Mouse (Mus musculus): Measurements from ENCODE around the gene Med15.
A peak's percentile ranks its signal among the peaks of the same experiment; 100 is the strongest.

The Med15 gene

DNA sequence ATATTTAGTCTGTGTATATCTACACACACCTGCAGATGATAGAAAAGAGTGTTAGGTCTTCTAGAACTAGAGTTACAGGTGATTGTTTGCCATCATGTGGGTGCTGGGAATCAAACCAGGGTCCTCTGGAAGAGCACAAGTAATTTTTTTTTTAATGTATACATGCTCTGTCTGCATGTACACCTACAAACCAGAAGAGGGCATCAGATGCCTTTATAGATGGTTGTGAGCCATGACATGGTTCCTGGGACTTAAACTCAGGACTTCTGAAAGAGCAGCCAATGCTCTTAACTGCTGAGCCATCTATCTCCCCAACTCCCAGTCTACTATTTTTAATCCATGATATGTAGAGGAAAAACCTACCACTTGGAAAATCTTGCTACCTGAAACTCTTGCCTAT is 2.7 kb downstream of the Med15 start:
- no peak for DNase-seq

DNA sequence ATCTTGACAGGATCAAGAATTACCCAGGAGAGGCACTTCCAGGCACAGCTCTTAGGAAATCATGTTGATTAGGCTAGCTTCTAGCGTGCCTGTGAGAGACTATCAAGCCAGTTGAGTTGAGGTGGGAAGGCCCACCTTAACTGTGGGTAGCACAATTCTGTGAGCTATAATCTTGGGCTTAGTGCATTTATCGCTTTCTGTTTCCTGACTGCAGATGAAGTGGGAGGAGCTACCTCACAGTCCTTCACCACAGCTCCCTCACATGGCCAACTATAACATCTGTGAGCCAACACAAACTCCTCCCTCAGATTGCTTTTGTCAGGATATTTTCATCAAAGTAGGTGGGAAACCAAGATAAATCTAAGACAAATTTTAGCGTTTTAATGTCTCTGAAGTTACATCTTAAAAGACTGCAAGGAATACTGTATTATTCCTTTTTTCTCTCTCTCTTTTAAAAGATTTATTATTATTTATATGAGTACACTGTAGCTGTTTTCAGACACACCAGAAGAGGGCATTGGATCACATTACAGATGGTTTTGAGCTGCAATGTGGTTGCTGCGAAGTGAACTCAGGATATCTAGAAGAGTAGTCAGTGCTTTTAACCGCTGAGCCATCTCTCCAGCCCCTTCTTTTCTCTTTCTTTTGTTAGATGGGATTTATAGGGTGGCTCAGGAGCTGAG is 5.4 kb downstream of the Med15 start:
- peak; percentile 73 for DNase-seq

DNA sequence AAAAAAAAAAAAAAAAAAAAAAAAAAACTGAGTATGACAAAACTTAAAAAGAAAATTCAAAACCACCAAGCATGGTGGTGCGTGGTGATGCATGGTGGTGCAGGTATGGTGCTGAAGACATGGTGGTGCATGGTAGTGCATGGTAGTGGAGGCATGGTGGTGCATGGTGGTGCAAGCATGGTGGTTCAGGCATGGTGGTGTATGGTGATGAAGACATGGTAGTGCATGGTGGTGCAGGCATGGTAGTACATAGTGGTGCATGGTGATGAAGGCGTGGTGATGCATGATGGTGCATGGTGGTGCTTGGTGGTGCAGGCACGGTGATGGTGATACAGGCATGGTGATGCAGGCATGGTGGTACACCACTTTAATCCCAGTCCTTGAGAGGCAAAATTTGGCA is 8.2 kb downstream of the Med15 start:
- DNase-seq: no peak

DNA sequence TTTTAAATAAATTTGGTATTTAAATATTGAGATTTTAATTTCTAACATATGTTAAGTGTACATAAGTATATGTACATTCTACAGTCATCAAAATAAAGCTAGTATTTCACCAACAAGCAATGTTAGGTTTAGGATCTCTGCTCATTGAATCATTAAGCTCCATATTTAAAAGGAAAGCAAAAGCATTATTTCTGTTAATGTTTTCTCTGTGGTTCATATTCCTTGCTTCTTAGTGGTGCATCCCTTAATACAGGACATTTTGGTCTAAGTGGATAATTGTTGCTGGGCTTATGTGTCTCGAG is 9.4 kb downstream of the Med15 start:
- DNase-seq: no peak

- DNase-seq: peak; percentile 90
Measured at GRCm38 (mm10) chr16:17722461-17723324, 10.0 kb downstream of the Med15 start.

DNA sequence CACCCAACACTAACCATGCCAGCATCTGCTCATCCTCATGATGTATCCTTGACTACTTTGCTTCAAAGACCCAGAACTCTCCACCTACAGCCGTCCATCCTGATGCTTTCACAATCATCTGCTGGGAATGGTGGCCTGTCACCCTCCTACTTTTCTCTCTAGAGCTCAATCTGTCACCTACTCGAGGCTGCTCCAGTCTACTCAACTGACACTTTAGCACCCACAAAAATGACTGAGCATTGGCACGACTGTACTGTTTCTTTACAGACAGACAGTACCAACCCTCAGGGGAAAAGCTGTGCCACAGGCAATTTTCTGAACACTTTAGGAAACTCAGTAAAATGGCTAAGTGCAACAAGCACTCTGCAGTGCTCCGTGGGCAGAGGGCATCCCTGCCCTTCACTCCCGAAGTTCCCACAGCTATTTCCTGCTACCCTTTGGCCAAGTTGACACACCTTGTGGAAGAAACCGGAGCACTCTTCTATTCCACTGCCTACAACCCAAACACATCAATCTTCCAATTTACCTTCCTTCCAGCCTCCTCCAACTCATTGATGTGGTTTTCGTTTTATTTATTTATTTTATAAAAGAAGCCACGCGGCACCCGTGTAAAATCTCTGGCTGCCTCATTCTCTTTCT is 10.8 kb downstream of the Med15 start:
- DNase-seq: no peak

- no peak for DNase-seq
Measured at GRCm38 (mm10) chr16:17721114-17721808, 11.4 kb downstream of the Med15 start.

- no peak for DNase-seq
Measured at GRCm38 (mm10) chr16:17717791-17718190, 14.9 kb downstream of the Med15 start.

GRCm38 (mm10) chr16:17707541-17707940 is 25.1 kb downstream of the Med15 start:
- DNase-seq: no peak

DNA sequence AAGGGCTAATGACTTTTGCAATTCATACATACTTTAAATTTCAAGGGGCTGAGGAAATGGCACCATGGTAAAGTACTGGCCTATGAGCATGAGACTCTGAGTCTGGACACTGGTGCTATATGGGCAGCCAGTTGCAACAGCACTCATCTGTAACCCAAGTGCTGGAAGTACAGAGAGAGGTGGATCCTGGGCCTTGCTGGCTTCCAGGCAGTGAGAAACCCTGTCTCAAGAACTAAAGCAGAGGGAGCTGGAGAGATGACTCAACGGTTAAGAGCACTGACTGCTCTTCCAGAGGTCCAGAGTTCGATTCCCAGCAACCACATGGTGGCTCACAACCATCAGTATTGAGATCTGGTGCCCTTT is 31.7 kb downstream of the Med15 start:
- DNase-seq: no peak

- DNase-seq: no peak
Measured at GRCm38 (mm10) chr16:17700386-17701042, 32.2 kb downstream of the Med15 start.

GRCm38 (mm10) chr16:17694860-17695259 is 37.8 kb downstream of the Med15 start:
- DNase-seq: no peak

DNA sequence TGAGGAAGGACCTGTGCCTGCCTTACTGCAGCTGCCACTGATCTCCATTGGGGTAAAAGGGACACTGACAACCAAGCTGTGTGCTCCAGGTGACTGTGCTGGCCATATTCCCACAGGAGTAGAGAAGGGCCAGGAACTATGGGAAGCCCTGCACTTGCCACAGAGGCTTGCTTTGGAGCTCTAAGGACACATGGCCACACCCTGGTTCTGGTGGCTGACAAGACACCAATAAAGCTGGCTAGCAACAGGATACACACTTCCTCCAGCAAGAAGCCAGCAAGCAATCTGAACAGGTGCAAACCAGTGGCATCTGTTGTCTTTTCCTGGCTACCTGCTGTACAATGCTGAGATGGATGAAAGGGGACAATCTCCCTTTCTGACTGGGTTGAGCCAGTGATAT is 62.8 kb downstream of the Med15 start:
- no peak for DNase-seq

DNA sequence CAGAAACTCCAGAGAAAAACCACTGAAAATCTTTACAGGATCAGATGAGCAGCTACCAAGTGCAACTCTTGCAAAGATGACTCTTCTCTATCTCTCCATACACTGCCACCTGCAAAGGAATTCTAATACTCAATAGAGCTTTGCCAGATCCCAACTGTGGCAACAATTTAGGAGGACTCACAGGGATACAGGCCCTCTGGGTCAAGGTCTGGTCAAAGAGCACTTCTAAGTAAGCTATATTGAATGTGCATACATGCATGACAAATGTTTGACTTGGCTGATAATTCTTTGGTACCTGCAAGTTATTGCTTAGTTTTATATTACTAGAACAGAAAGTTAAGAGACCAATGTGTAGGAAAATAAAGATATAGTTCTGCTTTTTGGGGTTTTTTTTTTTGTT is 67.1 kb downstream of the Med15 start:
- no peak for DNase-seq

DNA sequence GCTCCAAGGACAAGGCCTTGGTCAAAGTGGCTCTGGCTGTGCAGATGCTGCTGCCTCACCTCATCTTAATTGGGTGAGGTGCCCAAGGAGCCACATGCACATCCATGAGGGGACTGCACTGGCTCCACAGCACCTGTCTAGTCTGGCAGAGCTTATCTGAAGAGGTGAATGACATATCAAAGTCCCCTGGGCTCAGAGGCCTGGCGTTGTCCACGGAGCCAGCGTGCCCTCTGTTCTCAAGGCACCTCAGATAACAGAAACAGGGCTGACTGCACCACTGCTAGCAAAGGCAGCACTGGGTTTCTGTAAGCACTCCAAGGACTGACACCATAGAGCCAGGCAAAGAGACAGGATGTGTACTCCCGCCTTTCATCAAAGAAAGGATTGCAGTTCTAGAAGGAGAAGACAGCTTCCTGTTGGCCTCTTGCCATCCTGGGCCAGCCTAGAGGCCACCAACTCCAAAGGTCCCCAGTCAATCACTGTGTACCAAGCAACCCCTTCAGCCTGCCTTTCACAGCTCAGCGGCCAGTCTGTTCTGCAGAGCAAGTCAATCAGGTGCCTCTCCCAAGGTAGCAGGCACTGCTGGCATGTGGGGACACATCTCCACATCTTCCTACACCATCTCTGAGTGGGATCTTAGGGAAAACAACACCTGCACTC is 76.3 kb downstream of the Med15 start:
- no peak for DNase-seq

GRCm38 (mm10) chr16:17654188-17654795 is 78.4 kb downstream of the Med15 start:
- DNase-seq: no peak

DNA sequence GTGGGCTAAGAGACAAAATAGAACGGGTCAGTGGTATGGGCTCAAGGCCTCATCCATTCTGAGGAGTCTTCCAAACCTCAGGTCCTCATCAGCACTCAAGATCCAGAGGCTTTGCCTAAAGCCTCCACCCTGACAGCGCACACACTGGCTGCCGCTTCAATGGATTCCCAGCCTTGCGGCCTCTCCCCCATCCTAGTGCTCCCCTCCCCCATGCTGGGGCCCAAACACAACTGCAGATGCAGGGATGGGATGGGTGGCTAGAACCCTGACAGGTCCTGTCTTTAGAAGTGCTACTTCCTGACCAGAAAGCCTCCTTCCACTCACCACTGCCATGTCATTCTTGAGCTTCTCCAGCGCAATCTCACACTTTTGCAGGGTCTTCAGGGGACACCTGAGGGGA is 79.1 kb downstream of the Med15 start:
- DNase-seq: no peak

GRCm38 (mm10) chr16:17652607-17653006 is 80.1 kb downstream of the Med15 start:
- DNase-seq: no peak

GRCm38 (mm10) chr16:17650711-17651110 is 82.0 kb downstream of the Med15 start:
- DNase-seq: no peak

DNA sequence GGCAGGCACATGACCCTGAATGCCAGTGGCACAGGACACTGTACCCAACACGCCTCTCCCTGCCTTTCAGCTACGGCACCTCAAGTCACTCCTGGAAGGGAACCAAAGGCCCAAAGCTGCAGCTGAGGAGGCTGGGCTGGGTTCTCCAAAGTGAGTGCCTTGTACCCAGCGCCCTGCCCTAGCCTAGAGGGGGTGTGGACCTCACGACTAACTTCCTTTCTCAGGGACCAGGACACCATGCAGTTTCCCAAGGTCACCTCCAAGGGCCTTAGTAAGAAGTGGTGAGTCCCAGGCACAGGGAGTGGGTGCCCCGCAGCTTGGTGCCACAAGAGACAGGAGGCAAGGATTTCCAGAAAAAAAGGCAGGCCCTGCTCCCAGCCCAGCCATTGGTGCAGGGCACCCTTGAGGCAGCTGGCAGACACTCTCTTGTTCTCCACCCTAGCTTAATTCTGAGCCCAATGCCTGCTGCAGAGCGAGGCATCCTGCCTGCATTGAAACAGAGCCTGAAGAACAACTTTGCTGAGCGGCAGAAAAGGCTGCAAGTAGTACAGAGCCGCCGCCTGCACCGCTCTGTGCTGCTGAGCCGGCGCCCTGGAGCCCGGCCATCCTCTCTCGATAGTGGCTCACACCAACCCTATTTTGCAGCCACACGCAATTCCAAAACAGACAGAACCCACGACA is 82.6 kb downstream of the Med15 start:
- no peak for DNase-seq

- DNase-seq: no peak
Measured at GRCm38 (mm10) chr16:17647566-17648340, 84.9 kb downstream of the Med15 start.
